Mouse (Mus musculus): Measurements from ENCODE around the gene Arpc4. TPM values are rescaled to one million over a fixed set of nuclear protein-coding genes. Genes with fewer than 3 reads are reported as not detected.

Arpc4 gene
- polyA plus RNA-seq, 1 experiment from 2014 or later: 381 TPM

DNA sequence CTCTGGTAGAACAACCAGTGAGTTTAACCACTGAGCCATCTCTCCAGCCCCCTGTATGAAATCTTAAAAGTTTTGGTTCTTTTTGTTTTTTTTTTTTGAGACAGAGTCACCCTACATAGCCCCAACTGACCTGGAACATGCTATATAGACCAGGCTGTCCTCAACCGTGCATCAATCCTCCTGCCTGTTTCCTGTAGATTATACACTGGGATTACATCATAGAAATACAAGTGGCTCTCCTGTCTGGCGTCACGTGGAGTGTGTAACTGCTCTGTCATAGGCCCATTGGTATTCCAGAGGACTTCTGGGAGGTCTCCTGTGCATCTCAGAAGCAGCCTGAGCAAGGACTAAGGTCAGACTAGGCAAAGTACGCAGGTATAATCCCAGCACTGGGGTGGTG lies 45.1 kb downstream of the Arpc4 start:
- WGBS: 83% methylated on average over 4 of the region's 4 CpGs
- H3K4me1 ChIP-seq: peaks cover 15% of the 10 kb centered on the region

DNA sequence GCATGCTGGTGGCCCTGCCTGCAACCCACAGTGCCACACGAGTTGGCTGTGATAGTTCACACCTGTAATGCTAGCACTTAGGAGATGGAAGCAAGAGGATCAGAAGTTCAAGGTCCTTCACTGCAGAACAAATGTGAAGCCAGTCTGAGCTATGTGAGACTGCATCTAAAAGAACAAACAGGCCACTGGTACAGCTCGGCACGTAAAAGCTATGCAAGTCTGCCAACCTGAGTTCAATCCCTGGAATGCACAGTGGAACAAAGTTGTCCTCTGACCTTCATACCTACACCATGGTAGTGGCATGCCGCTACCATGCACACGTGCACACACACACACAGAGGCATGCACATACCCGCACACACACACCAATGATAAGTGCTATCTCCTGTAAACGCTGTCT lies 46.3 kb downstream of the Arpc4 start:
- DNase-seq (ENCODE audit: low spot score): no peak
- Histone ChIP-seq H3K27ac (replicated peaks) (no peak overlapping the region), H3K9me3 (replicated peaks) (peaks cover 3% of the 10 kb centered on the region; the same call in 1 of the 2 replicates), H3K4me1 (peaks cover 5% of the 10 kb centered on the region), H3K27me3 (ENCODE audit: low read depth, poor library complexity, severe bottlenecking) (no peaks in the 10 kb centered on the region), H3K36me3 (no peaks in the 10 kb centered on the region), H3K4me3 (no peak overlapping the region)
- WGBS: 89% methylated on average over 7 of the region's 7 CpGs

More for the DNA sequence above, 45.1 kb downstream of the Arpc4 start:
- Histone ChIP-seq H3K27ac (replicated peaks) (no peak overlapping the region), H3K9me3 (replicated peaks) (peaks cover 3% of the 10 kb centered on the region; the same call in 1 of the 2 replicates), H3K27me3 (ENCODE audit: low read depth, poor library complexity, severe bottlenecking) (no peaks in the 10 kb centered on the region), H3K4me3 (no peak overlapping the region), H3K36me3 (no peaks in the 10 kb centered on the region)
- no peak for DNase-seq (ENCODE audit: low spot score)

DNA sequence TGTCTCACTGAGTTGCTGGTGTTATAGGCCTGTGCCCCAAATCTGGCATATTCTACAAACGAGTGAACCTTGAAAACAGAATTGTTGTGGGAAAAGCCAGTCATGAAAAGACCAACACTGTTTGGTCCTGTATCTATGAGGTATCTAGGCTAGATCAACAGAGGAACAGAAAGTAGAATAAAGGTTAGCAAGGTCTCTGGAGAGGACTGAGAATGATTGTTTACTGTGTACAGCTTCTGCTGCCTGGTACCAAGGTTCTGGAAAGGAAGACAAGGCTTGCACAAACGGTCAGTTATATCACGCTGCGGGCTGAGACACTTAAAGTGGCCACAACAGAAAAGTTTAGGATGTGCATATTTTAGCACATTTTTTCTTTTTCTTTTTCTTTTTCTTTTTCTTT lies 48.8 kb downstream of the Arpc4 start:
- no peaks in the 10 kb centered on the region for H3K4me1 ChIP-seq
- H3K27ac ChIP-seq (replicated peaks): no peak overlapping the region
- no peaks in the 10 kb centered on the region for H3K36me3 ChIP-seq
- DNase-seq (ENCODE audit: low spot score): no peak
- H3K9me3 ChIP-seq (replicated peaks): peaks cover 3% of the 10 kb centered on the region; the same call in 1 of the 2 replicates
- whole genome bisulfite sequencing: 93% methylated on average over 4 of the region's 4 CpGs
- no peak overlapping the region for H3K4me3 ChIP-seq
- H3K27me3 ChIP-seq (ENCODE audit: low read depth, poor library complexity, severe bottlenecking): no peaks in the 10 kb centered on the region

DNA sequence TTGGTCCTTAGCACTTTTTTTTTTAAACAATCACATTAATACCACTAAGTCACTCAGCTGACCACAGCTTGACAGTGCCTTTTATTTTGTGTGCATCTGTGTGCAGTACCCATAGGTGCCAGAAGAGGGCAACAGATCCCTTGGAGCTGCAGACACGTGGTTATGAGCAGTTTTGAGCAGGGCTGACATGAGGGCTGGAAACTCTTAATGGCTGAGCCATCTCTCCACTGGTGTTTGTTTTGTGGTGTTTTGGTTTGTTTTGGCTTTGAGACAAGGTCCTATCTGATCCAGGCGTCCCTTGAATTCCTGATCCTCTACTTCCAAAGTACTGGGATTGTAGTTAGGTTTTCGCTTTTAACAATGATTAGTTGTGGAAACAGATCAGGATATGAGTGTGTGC lies 49.5 kb downstream of the Arpc4 start:
- peaks cover 3% of the 10 kb centered on the region; the same call in 1 of the 2 replicates for H3K9me3 ChIP-seq (replicated peaks)
- no peaks in the 10 kb centered on the region for H3K4me1 ChIP-seq
- H3K27me3 ChIP-seq (ENCODE audit: low read depth, poor library complexity, severe bottlenecking): no peaks in the 10 kb centered on the region
- H3K27ac ChIP-seq (replicated peaks): no peak overlapping the region
- no peaks in the 10 kb centered on the region for H3K36me3 ChIP-seq
- no peak overlapping the region for H3K4me3 ChIP-seq
- 64% methylated on average over 3 of the region's 3 CpGs for WGBS
- peak; percentile 52 for DNase-seq (ENCODE audit: low spot score)

DNA sequence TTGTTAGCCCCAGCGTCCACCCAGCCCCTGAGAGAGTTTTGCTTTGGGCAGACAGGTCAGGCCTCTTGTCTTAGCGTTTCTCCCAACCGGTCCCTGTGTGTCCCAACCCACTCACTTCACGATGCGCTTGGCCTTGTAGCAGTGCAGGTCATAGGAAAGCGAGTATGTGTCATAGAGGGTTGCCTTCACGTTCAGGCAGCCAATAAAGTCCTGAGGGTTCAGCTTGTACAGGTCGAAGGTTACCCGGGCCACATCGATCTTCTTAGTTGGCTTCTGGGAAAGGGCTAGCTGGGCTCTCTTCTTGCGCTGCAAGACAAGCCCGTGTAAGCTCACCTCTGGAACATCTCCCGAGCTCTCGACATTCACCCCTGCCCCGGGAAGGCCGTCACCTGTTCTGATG lies 50.1 kb downstream of the Arpc4 start:
- Histone ChIP-seq H3K4me1 (no peaks in the 10 kb centered on the region), H3K9me3 (replicated peaks) (peaks cover 3% of the 10 kb centered on the region; the same call in 1 of the 2 replicates), H3K36me3 (no peaks in the 10 kb centered on the region), H3K4me3 (no peak overlapping the region), H3K27me3 (ENCODE audit: low read depth, poor library complexity, severe bottlenecking) (no peaks in the 10 kb centered on the region), H3K27ac (replicated peaks) (no peak overlapping the region)
- 93% methylated on average over 16 of the region's 16 CpGs for WGBS
- no peak for DNase-seq (ENCODE audit: low spot score)

DNA sequence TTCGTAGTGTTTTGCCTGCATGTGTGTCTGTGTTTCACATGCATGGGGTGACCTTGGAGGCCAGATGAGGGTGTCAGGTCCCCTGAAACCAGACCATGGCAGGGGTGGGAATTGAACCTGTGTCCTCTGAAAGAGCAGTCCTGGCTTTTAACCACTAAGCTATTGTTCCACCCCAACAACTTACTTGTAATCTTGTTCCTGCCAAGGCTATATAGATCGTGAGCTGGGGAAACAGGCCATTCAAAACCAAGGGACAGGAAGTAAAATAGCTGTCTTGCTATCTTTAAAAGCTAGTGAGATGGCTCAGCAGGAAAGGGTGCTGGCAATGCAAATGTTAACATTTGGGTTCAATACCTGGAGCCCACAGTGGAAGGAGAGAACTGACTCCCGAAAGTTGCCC lies 52.0 kb downstream of the Arpc4 start:
- H3K4me3 ChIP-seq: no peak overlapping the region
- H3K36me3 ChIP-seq: no peaks in the 10 kb centered on the region
- no peaks in the 10 kb centered on the region; the same call in 1 of the 2 replicates for H3K4me1 ChIP-seq
- no peak for DNase-seq (ENCODE audit: low spot score)
- peaks cover 3% of the 10 kb centered on the region; the same call in 1 of the 2 replicates for H3K9me3 ChIP-seq (replicated peaks)
- no peak overlapping the region for H3K27ac ChIP-seq (replicated peaks)
- no peaks in the 10 kb centered on the region for H3K27me3 ChIP-seq (ENCODE audit: low read depth, poor library complexity, severe bottlenecking)
- WGBS: 89% methylated on average over 3 of the region's 3 CpGs

DNA sequence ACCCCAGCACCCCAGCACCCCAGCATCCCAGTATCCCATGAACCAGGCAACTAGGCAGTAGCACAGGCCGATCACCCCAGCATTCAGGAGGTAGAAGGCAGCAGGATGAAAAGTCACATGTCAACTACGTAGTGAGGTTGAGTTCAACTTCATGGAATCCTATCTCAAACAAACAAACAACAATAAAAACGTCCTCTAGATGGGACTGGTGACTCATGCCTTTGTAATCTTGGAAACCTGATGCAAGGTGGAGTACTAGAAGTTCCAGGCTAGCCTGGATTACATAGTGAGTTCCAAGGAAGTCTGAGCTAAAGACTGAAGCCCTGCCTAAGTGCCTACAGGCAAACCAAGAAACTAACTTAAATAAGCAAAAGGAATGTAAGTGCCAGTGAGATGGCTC lies 52.9 kb downstream of the Arpc4 start:
- H3K27ac ChIP-seq (replicated peaks): no peak overlapping the region
- H3K36me3 ChIP-seq: no peaks in the 10 kb centered on the region
- 67% methylated on average over 3 of the region's 3 CpGs for WGBS
- no peak for DNase-seq (ENCODE audit: low spot score)
- H3K4me1 ChIP-seq: no peaks in the 10 kb centered on the region; the same call in 1 of the 2 replicates
- H3K27me3 ChIP-seq (ENCODE audit: low read depth, poor library complexity, severe bottlenecking): no peaks in the 10 kb centered on the region
- no peak overlapping the region for H3K4me3 ChIP-seq
- H3K9me3 ChIP-seq (replicated peaks): peaks cover 3% of the 10 kb centered on the region; the same call in 1 of the 2 replicates

DNA sequence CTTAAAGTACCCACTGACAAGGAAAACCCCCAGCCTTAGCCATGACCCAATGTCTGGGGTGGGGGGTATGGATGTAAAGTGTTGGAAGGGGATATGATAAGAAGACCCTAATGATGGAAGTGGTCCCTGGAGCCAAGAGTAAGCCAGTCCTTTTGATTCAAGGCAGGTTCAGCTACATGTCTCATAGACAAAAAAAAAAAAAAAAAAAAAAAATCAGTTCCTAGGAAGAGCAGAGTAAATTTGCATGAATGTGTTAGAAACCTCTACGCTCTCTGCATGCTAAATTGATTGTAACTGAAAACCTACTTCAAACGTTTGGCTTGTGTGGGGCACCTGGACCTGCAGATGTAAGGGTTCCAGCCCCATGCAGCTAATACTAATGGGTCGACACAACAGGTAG lies 53.9 kb downstream of the Arpc4 start:
- Histone ChIP-seq H3K9me3 (replicated peaks) (peaks cover 3% of the 10 kb centered on the region; the same call in 1 of the 2 replicates), H3K36me3 (no peaks in the 10 kb centered on the region), H3K4me1 (no peaks in the 10 kb centered on the region; the same call in 1 of the 2 replicates), H3K4me3 (no peak overlapping the region), H3K27me3 (ENCODE audit: low read depth, poor library complexity, severe bottlenecking) (no peaks in the 10 kb centered on the region), H3K27ac (replicated peaks) (no peak overlapping the region)
- no peak for DNase-seq (ENCODE audit: low spot score)
- 70% methylated on average over 3 of the region's 3 CpGs for WGBS

DNA sequence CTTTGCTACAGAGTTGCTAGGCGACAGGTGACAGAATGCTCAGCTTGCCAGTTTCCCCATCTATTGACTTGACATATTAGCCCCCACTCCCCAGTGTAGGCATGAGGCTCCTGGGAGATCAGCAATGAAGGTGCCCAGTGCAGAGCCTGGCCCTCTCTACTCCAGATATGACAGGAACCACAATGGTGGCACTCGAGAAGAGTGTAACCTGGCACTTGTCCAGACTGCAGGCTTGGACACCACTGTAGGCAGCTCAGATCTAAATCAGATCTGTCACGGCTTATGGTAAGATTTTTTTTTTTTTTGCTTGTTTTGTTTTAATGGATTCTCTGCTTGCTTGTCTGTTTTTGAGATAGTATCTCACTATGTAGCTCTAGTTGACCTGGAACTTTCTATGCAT lies 55.7 kb downstream of the Arpc4 start:
- Histone ChIP-seq H3K27ac (replicated peaks) (no peak overlapping the region), H3K36me3 (no peaks in the 10 kb centered on the region), H3K4me3 (no peak overlapping the region), H3K9me3 (replicated peaks) (no peaks in the 10 kb centered on the region), H3K4me1 (no peaks in the 10 kb centered on the region; the same call in 1 of the 2 replicates), H3K27me3 (ENCODE audit: low read depth, poor library complexity, severe bottlenecking) (no peaks in the 10 kb centered on the region)
- DNase-seq (ENCODE audit: low spot score): no peak
- 82% methylated on average over 3 of the region's 3 CpGs for WGBS

DNA sequence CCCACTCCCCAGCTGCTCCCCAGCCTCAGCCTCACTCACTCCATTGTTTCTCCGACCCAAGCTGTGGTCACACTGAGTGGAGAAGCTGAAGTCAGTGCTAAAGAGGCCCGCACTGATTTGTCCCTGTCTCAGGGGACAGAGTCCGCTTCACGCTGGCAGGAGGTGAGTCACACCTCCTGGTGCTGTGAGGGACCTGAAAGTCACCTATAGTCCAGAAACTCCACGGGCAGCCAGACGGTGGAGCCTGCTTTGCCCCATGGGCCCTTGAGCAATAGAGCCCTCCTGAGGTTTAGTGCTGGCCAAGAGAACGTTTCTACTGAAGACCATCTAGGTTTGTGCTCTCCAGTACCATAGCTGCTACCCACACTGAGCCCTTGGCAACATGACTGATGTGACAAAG lies 56.8 kb downstream of the Arpc4 start:
- Histone ChIP-seq H3K4me1 (no peaks in the 10 kb centered on the region; the same call in 1 of the 2 replicates), H3K27me3 (ENCODE audit: low read depth, poor library complexity, severe bottlenecking) (no peaks in the 10 kb centered on the region), H3K27ac (replicated peaks) (no peak overlapping the region), H3K4me3 (no peak overlapping the region), H3K9me3 (replicated peaks) (no peaks in the 10 kb centered on the region), H3K36me3 (no peaks in the 10 kb centered on the region)
- 79% methylated on average over 7 of the region's 7 CpGs for WGBS
- DNase-seq (ENCODE audit: low spot score): no peak

DNA sequence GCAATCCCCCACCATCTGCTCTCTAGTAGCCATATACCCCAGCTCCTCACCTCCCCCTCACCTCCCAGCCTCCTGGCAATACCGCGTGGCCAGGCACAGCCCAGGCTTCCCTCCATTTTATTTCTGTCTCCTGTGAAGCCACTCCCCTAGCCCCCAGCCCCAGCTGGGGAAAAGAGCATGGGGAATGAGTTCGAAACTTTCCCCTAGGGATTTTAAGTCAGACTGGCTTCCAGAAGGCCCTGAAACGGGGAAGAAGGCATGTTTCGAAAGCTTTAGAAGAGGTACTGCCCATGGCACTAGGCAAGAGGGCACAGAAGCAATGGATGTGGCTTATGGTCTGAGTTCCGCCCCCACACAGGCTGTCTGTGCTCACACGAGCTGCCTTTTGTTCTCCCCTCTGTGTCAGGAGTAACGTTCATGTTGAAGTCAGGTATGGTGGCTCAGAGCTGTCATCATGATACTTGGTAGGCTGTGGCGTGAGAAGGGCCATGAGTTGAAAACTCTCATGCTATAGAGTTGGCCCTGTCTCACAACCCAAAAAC lies 57.8 kb downstream of the Arpc4 start, which contains the start of gene Cidec:
TSS of gene Cidec (minus strand) at position 97 of the 542 bp plus-strand sequence.
- Histone ChIP-seq H3K4me1 (no peaks in the 10 kb centered on the region; the same call in 1 of the 2 replicates), H3K36me3 (no peaks in the 10 kb centered on the region), H3K27me3 (ENCODE audit: low read depth, poor library complexity, severe bottlenecking) (no peaks in the 10 kb centered on the region), H3K4me3 (no peak within 1 kb of the TSS), H3K9me3 (replicated peaks) (no peaks in the 10 kb centered on the region), H3K27ac (replicated peaks) (no peak within 1 kb of the TSS)
- no peak for DNase-seq (ENCODE audit: low spot score)
- WGBS: 86% methylated on average over 9 of the region's 9 CpGs

DNA sequence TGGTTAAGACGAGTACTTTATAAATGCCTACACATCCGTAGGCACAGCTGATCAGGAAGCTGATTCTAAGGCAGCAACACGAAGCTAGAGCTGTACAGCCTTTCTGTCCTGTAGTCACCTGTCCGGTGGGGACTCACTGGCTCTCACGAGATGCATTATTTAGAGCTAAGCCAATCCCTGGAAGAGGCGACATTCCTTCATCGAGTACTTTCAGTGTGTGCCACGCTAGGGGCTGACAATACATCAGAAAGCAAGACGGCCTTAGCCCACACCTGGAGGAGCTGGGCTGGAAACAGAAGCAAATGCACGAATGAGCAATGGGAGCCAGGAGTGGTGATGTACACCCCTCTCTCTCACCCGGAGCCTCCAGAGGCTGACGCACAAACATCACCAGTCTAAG lies 59.2 kb downstream of the Arpc4 start:
- Histone ChIP-seq H3K4me3 (no peak overlapping the region), H3K36me3 (no peaks in the 10 kb centered on the region), H3K4me1 (peaks cover 3% of the 10 kb centered on the region), H3K27me3 (ENCODE audit: low read depth, poor library complexity, severe bottlenecking) (no peaks in the 10 kb centered on the region), H3K9me3 (replicated peaks) (no peaks in the 10 kb centered on the region), H3K27ac (replicated peaks) (no peak overlapping the region)
- WGBS: 79% methylated on average over 12 of the region's 12 CpGs
- DNase-seq (ENCODE audit: low spot score): no peak

DNA sequence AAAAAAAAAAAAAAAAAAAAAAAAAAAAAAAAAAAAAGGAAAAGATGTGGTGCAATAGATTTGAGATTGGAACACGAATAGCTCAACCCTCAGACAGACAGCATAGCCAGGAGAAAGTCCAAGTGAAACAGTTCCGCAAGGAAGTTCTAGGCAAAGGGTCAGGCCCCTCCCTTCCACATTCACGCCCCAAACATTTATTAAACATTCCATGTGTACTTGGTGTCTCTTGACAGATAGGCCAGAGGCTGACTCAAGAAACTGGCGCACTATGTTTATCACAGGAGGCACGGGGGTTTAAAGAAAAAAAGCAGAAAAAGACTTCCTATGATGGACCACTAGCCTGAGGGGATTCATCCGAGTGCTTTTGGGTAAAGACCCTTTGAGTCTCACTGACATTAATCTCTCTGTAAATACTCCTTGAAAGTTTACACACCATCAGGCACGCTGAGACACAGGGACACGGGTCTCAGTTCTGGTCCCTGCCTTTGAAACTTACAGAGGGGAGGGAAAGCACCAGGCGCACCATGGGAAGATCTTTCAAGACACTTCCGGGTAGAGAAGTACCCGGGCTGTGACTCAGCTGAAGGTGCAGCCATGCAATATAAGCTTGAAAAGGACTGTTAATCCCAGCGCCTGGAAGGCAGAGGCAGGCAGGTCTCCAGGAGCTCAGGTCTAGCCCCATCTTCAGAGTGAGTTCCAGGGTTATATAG lies 61.0 kb downstream of the Arpc4 start:
- WGBS: 62% methylated on average over 12 of the region's 12 CpGs
- no peaks in the 10 kb centered on the region for H3K27me3 ChIP-seq (ENCODE audit: low read depth, poor library complexity, severe bottlenecking)
- peaks cover 18% of the 10 kb centered on the region for H3K4me1 ChIP-seq
- no peak overlapping the region for H3K27ac ChIP-seq (replicated peaks)
- no peak for DNase-seq (ENCODE audit: low spot score)
- no peaks in the 10 kb centered on the region for H3K9me3 ChIP-seq (replicated peaks)
- no peak overlapping the region for H3K4me3 ChIP-seq
- no peaks in the 10 kb centered on the region for H3K36me3 ChIP-seq
